16 mouse cellular contexts compared by ENCODE assay signal in the genomic region with DNA sequence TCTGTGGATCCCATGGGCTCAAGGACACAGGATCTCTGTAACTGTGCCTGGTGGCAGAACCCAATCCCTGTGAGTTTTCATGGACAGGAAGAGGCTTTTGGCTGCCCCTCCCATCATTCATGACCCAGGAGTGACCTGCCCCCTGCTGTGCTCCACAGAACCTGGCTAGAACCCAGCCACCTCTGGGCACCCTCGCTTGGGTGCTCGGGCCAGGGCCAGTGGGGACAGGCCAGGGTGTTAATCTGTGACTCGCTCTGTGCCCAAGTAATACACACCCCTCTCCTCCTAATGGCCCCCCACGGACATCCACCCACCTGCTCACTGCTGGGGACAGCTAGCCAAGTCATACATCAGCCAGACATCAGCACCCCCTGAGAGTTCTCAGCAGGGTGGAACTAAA.
A peak's percentile ranks its signal among the peaks of the same experiment; 100 is the strongest.
DNase-seq lines count a peak whose midpoint lies in the region; ATAC-seq and TF ChIP-seq lines count a peak whose summit lies in the region.
"Had no signal": no experiment of that assay in that cellular context is flagged by ENCODE, and none has a peak within 500 bp of the region (broad histone marks: within the 10 kb centered on the region; RNA-seq: fewer than 3 reads in every experiment).

No protein-coding gene starts in this region.

- no peak overlapping the region for H3K9ac ChIP-seq in heart, embryonic 11.5 days (ENCODE audit: low read depth, low read length)
- H3K9ac ChIP-seq in kidney, postnatal 0 days (ENCODE audit: low read depth, low read length), result 0 out of 2 replicates have a peak overlapping the region, but pooled peaks have one; percentile 18
- H3K9ac ChIP-seq: embryonic facial prominence, embryonic 15.5 days; neural tube, embryonic 12.5 days had no signal

- H3K4me1 ChIP-seq in heart, embryonic 10.5 days, result peaks cover 54% of the 10 kb centered on the region
- peaks cover 37% of the 10 kb centered on the region for H3K4me1 ChIP-seq in heart, embryonic 11.5 days (ENCODE audit: control insufficient read depth, insufficient read depth, low read length)
- peaks cover 34% of the 10 kb centered on the region for H3K4me1 ChIP-seq in kidney, postnatal 0 days (replicated peaks; ENCODE audit: insufficient read depth, low read length)
- H3K4me1 ChIP-seq in forebrain, embryonic 10.5 days, result peaks cover 28% of the 10 kb centered on the region

- 88% methylated on average over 4 of the region's 4 CpGs for WGBS in heart, embryonic 10.5 days
- WGBS in heart, embryonic 11.5 days (ENCODE audit: insufficient replicate concordance), result 69% methylated on average over 4 of the region's 4 CpGs
- WGBS in kidney, postnatal 0 days, result 47% methylated on average over 4 of the region's 4 CpGs
- WGBS in forebrain, embryonic 10.5 days, result 81% methylated on average over 4 of the region's 4 CpGs

- H3K4me2 ChIP-seq in heart, embryonic 11.5 days, result no peak overlapping the region
- no peak overlapping the region for H3K4me2 ChIP-seq in kidney, postnatal 0 days (ENCODE audit: low read length)
- H3K4me2 ChIP-seq: embryonic facial prominence, embryonic 15.5 days; liver, embryonic 11.5 days; neural tube, embryonic 12.5 days had no signal

- H3K27me3 ChIP-seq in heart, embryonic 10.5 days (ENCODE audit: insufficient read depth, poor library complexity, severe bottlenecking), result no peaks in the 10 kb centered on the region
- no peaks in the 10 kb centered on the region for H3K27me3 ChIP-seq in heart, embryonic 11.5 days (ENCODE audit: control insufficient read depth, insufficient read depth, low read length)
- H3K27me3 ChIP-seq in kidney, postnatal 0 days (ENCODE audit: insufficient read depth, low read length), result no peaks in the 10 kb centered on the region
- H3K27me3 ChIP-seq in forebrain, embryonic 10.5 days (ENCODE audit: poor library complexity, severe bottlenecking), result no peaks in the 10 kb centered on the region
- H3K27me3 ChIP-seq: embryonic facial prominence, embryonic 15.5 days; neural tube, embryonic 12.5 days had no signal

- no peak for DNase-seq in heart, embryonic 10.5 days (ENCODE audit: low spot score)
- DNase-seq in ovary, postnatal 36 days (ENCODE audit: low spot score), result peak; percentile 39
- no peak for DNase-seq in ovary, postnatal 10 days (ENCODE audit: low spot score)
- DNase-seq in kidney, postnatal 0 days (ENCODE audit: low spot score), result no peak
- no peak for DNase-seq in neural tube, embryonic 10.5 days (ENCODE audit: extremely low spot score, low spot score)
- no peak for DNase-seq in forebrain, embryonic 10.5 days (ENCODE audit: extremely low spot score, low spot score)
- DNase-seq: adrenal gland, adult 2 months; cerebellum, adult 9-11 months; heart, postnatal 36 days; right cerebral cortex, adult 18-20 months; thymus, postnatal 25 days had no signal

- H3K27ac ChIP-seq in heart, embryonic 10.5 days, result peak overlapping the region; percentile 7; the same call in 1 of the 2 replicates
- no peak overlapping the region for H3K27ac ChIP-seq in heart, embryonic 11.5 days (ENCODE audit: low read depth, low read length)
- H3K27ac ChIP-seq in kidney, postnatal 0 days, result peak overlapping the region; percentile 77
- no peak overlapping the region for H3K27ac ChIP-seq in forebrain, embryonic 10.5 days
- H3K27ac ChIP-seq: embryonic facial prominence, embryonic 15.5 days; neural tube, embryonic 12.5 days had no signal

- no peaks in the 10 kb centered on the region for H3K36me3 ChIP-seq in heart, embryonic 10.5 days
- no peaks in the 10 kb centered on the region for H3K36me3 ChIP-seq in heart, embryonic 11.5 days (ENCODE audit: control insufficient read depth, insufficient read depth, low read length)
- H3K36me3 ChIP-seq in kidney, postnatal 0 days (ENCODE audit: insufficient read depth, low read length), result no peaks in the 10 kb centered on the region
- H3K36me3 ChIP-seq in forebrain, embryonic 10.5 days (replicated peaks), result no peaks in the 10 kb centered on the region
- H3K36me3 ChIP-seq: embryonic facial prominence, embryonic 15.5 days; neural tube, embryonic 12.5 days had no signal

- H3K4me3 ChIP-seq in heart, embryonic 10.5 days, result no peak overlapping the region
- no peak overlapping the region for H3K4me3 ChIP-seq in heart, embryonic 11.5 days (ENCODE audit: low read depth, low read length)
- no peak overlapping the region for H3K4me3 ChIP-seq in kidney, postnatal 0 days (replicated peaks; ENCODE audit: low read depth, low read length)
- H3K4me3 ChIP-seq in forebrain, embryonic 10.5 days, result no peak overlapping the region
- H3K4me3 ChIP-seq: embryonic facial prominence, embryonic 15.5 days; neural tube, embryonic 12.5 days had no signal

- H3K9me3 ChIP-seq in heart, embryonic 10.5 days, result no peaks in the 10 kb centered on the region
- H3K9me3 ChIP-seq in heart, embryonic 11.5 days (replicated peaks; ENCODE audit: control insufficient read depth, low read length), result no peaks in the 10 kb centered on the region
- H3K9me3 ChIP-seq in kidney, postnatal 0 days (replicated peaks; ENCODE audit: low read length), result no peaks in the 10 kb centered on the region
- no peaks in the 10 kb centered on the region for H3K9me3 ChIP-seq in forebrain, embryonic 10.5 days
- H3K9me3 ChIP-seq: embryonic facial prominence, embryonic 15.5 days; neural tube, embryonic 12.5 days had no signal

- TF ChIP-seq CTCF in kidney, postnatal 0 days (IDR thresholded peaks at IDR 0.05; ENCODE audit: low read depth), result peak; percentile 26; the same call in 1 of the 2 replicates

- no peak for ATAC-seq in heart, embryonic 11.5 days (replicated peaks; ENCODE audit: insufficient number of reproducible peaks, low FRiP score, low TSS enrichment)
- peak; percentile 77 for ATAC-seq in kidney, postnatal 0 days (replicated peaks; ENCODE audit: low FRiP score, low read depth)
- ATAC-seq: forebrain, embryonic 14.5 days had no signal

Comparison
In these comparisons a context has a peak if more than half of its experiments do, and no peak if none do; other contexts are left out.
1. H3K27ac ChIP-seq: peak in heart, embryonic 10.5 days (single experiment) and kidney, postnatal 0 days (single experiment); none in heart, embryonic 11.5 days (single experiment) and forebrain, embryonic 10.5 days (single experiment).